Mouse (Mus musculus): Measurements from ENCODE around the gene Igf2bp2. TPM values are rescaled to one million over a fixed set of nuclear protein-coding genes. Genes with fewer than 3 reads are reported as not detected.

Gene Igf2bp2
- total and polyA plus RNA-seq, 2 experiments = 0.37 to 0.81 TPM

DNA sequence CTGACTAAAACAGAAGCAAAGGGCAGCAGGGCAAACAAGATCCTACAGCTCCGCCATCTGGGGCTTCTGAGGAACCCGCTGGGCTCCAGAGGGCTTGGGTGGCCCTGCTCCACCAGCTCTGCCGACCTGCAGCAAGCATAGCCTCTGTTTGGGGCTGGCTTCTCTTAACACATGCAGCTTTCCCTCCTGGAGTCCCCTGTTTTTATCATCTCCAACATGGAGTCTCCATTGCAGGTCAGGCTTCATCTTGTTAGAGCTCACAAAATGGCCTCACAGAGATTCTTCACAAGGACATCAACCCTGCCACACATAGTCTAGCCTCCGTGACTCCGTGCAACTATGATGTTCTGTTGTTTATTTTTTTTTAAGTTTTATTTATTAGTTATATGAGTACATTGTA is 2.5 kb upstream of the Igf2bp2 start:
- TF ChIP-seq CTCF (IDR thresholded peaks at IDR 0.05; ENCODE audit: low read depth, low read length) (no peak), POLR2A (IDR thresholded peaks at IDR 0.05; ENCODE audit: extremely low read depth, insufficient read depth, low read length) (no peak)
- H3K36me3 ChIP-seq (ENCODE audit: control insufficient read depth, insufficient read depth, low read length) = no peaks in the 10 kb centered on the region
- H3K4me3 ChIP-seq (ENCODE audit: insufficient read depth, low read depth, low read length) = no peak overlapping the region
- H3K27ac ChIP-seq (replicated peaks; ENCODE audit: insufficient read depth, low read depth, low read length) = no peak overlapping the region
- no peak for DNase-seq (ENCODE audit: extremely low read depth, low read depth, low spot score)
- H3K27me3 ChIP-seq (ENCODE audit: control insufficient read depth, insufficient read depth, low read length) = peaks cover 14% of the 10 kb centered on the region; the same call in 1 of the 2 replicates
- H3K4me1 ChIP-seq (ENCODE audit: control insufficient read depth, insufficient read depth, low read length) = 0 out of 2 replicates have a peak, but pooled peaks cover 6% of the 10 kb centered on the region
- H3K79me2 ChIP-seq (ENCODE audit: control insufficient read depth, insufficient read depth, low read length) = no peaks in the 10 kb centered on the region
- no peak overlapping the region for H3K9ac ChIP-seq (ENCODE audit: low read depth, low read length)
- WGBS = 89% methylated on average over 5 of the region's 5 CpGs

DNA sequence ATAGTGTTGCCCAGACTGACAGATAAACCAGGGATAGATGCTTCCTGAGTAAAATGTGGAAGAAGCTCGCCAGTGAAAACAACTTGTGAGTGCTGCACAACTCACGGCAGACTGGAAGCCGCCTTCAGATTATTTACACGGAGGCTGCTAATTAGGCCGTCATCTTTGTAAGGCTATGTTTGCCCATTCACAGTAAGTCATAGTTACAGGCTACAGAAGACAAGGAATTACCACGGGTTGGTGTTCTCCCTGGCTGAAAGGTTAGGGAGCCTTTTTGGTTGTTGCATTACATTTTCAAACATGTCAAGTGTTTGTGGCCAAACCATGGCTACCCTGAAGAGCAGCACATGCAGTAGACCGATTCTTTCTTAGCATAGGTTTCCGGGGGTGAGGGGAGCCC is 1.3 kb upstream of the Igf2bp2 start:
- TF ChIP-seq POLR2A (IDR thresholded peaks at IDR 0.05; ENCODE audit: extremely low read depth, insufficient read depth, low read length) (no peak), CTCF (IDR thresholded peaks at IDR 0.05; ENCODE audit: low read depth, low read length) (no peak)
- H3K27me3 ChIP-seq (ENCODE audit: control insufficient read depth, insufficient read depth, low read length) = peaks cover 14% of the 10 kb centered on the region; the same call in 1 of the 2 replicates
- WGBS = 66% methylated on average over 8 of the region's 8 CpGs

DNA sequence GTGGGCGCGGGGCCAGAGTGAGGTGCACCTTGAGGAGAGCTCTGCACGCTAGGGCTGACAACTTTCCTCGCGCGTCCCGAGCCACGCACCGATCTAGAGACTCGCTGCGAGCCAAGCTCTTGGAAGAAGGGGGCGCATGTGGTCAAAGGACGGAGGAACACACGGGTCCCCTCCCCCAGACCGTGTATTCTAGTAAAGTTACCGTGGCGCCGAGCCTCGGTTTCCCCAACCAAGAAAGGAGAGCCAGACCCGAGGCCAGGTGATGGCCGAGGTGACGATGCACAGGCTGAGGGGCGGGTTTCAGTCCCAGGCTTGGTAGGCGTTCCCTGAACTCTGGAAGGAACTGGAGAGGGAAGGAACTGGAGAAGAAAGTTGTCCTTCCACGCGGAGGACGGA is 355 bp upstream of the Igf2bp2 start:
- H3K4me3 ChIP-seq (ENCODE audit: insufficient read depth, low read depth, low read length) = peak overlapping the region; percentile 78
- DNase-seq (ENCODE audit: extremely low read depth, low read depth, low spot score) = no peak
- H3K36me3 ChIP-seq (ENCODE audit: control insufficient read depth, insufficient read depth, low read length) = no peaks in the 10 kb centered on the region
- H3K27ac ChIP-seq (replicated peaks; ENCODE audit: insufficient read depth, low read depth, low read length) = no peak overlapping the region
- 2% methylated on average over 27 of the region's 27 CpGs for WGBS
- no peaks in the 10 kb centered on the region for H3K79me2 ChIP-seq (ENCODE audit: control insufficient read depth, insufficient read depth, low read length)
- peak overlapping the region; percentile 13 for H3K9ac ChIP-seq (ENCODE audit: low read depth, low read length)
- H3K27me3 ChIP-seq (ENCODE audit: control insufficient read depth, insufficient read depth, low read length) = peaks cover 14% of the 10 kb centered on the region; the same call in 1 of the 2 replicates
- TF ChIP-seq CTCF (IDR thresholded peaks at IDR 0.05; ENCODE audit: low read depth, low read length) (no peak), POLR2A (IDR thresholded peaks at IDR 0.05; ENCODE audit: extremely low read depth, insufficient read depth, low read length) (no peak)
- H3K4me1 ChIP-seq (ENCODE audit: control insufficient read depth, insufficient read depth, low read length) = 0 out of 2 replicates have a peak, but pooled peaks cover 6% of the 10 kb centered on the region

More for the DNA sequence above, 1.3 kb upstream of the Igf2bp2 start:
- no peak overlapping the region for H3K27ac ChIP-seq (replicated peaks; ENCODE audit: insufficient read depth, low read depth, low read length)
- H3K79me2 ChIP-seq (ENCODE audit: control insufficient read depth, insufficient read depth, low read length) = no peaks in the 10 kb centered on the region
- no peak for DNase-seq (ENCODE audit: extremely low read depth, low read depth, low spot score)
- 0 out of 2 replicates have a peak, but pooled peaks cover 6% of the 10 kb centered on the region for H3K4me1 ChIP-seq (ENCODE audit: control insufficient read depth, insufficient read depth, low read length)
- H3K4me3 ChIP-seq (ENCODE audit: insufficient read depth, low read depth, low read length) = no peak overlapping the region
- H3K36me3 ChIP-seq (ENCODE audit: control insufficient read depth, insufficient read depth, low read length) = no peaks in the 10 kb centered on the region
- H3K9ac ChIP-seq (ENCODE audit: low read depth, low read length) = no peak overlapping the region

- Histone ChIP-seq H3K4me1 (ENCODE audit: control insufficient read depth, insufficient read depth, low read length) (0 out of 2 replicates have a peak, but pooled peaks cover 6% of the 10 kb centered on the region), H3K79me2 (ENCODE audit: control insufficient read depth, insufficient read depth, low read length) (no peaks in the 10 kb centered on the region), H3K36me3 (ENCODE audit: control insufficient read depth, insufficient read depth, low read length) (no peaks in the 10 kb centered on the region), H3K4me3 (ENCODE audit: insufficient read depth, low read depth, low read length) (peak overlapping the region; percentile 78), H3K27ac (replicated peaks; ENCODE audit: insufficient read depth, low read depth, low read length) (no peak overlapping the region), H3K27me3 (ENCODE audit: control insufficient read depth, insufficient read depth, low read length) (peaks cover 14% of the 10 kb centered on the region; the same call in 1 of the 2 replicates), H3K9ac (ENCODE audit: low read depth, low read length) (peak overlapping the region; percentile 54; the same call in 1 of the 2 replicates)
- TF ChIP-seq CTCF (IDR thresholded peaks at IDR 0.05; ENCODE audit: low read depth, low read length) = no peak
- TF ChIP-seq POLR2A (IDR thresholded peaks at IDR 0.05; ENCODE audit: extremely low read depth, insufficient read depth, low read length) = no peak
- WGBS = 2% methylated on average over 19 of the region's 19 CpGs
- no peak for DNase-seq (ENCODE audit: extremely low read depth, low read depth, low spot score)
Observed at GRCm38 (mm10) chr16:22162066-22162511, 1.0 kb downstream of the Igf2bp2 start.

GRCm38 (mm10) chr16:22161351-22162065 is 1.6 kb downstream of the Igf2bp2 start:
- no peak for DNase-seq (ENCODE audit: extremely low read depth, low read depth, low spot score)
- H3K27ac ChIP-seq (replicated peaks; ENCODE audit: insufficient read depth, low read depth, low read length) = no peak overlapping the region
- no peaks in the 10 kb centered on the region for H3K79me2 ChIP-seq (ENCODE audit: control insufficient read depth, insufficient read depth, low read length)
- no peak overlapping the region; the same call in 1 of the 2 replicates for H3K9ac ChIP-seq (ENCODE audit: low read depth, low read length)
- H3K36me3 ChIP-seq (ENCODE audit: control insufficient read depth, insufficient read depth, low read length) = no peaks in the 10 kb centered on the region
- peaks cover 14% of the 10 kb centered on the region; the same call in 1 of the 2 replicates for H3K27me3 ChIP-seq (ENCODE audit: control insufficient read depth, insufficient read depth, low read length)
- H3K4me3 ChIP-seq (ENCODE audit: insufficient read depth, low read depth, low read length) = peak overlapping the region; percentile 78
- TF ChIP-seq POLR2A (IDR thresholded peaks at IDR 0.05; ENCODE audit: extremely low read depth, insufficient read depth, low read length) (no peak), CTCF (IDR thresholded peaks at IDR 0.05; ENCODE audit: low read depth, low read length) (no peak)
- H3K4me1 ChIP-seq (ENCODE audit: control insufficient read depth, insufficient read depth, low read length) = 0 out of 2 replicates have a peak, but pooled peaks cover 6% of the 10 kb centered on the region
- under 1% methylated on average over 71 of the region's 71 CpGs for WGBS
